Mouse (Mus musculus): ENCODE measurements around the gene Glce. TPM values are rescaled to one million over a fixed set of nuclear protein-coding genes. Genes with fewer than 3 reads are reported as not detected.

Glce gene
- polyA plus RNA-seq (2012; ENCODE audit: insufficient read depth, insufficient read length, missing spikeins): 4.5 and 6.4 TPM in 2 replicates

GRCm38 (mm10) chr9:62122508-62123215 lies at the start of gene Glce:
Gene Glce, minus strand, starts transcription at chr9:62122655.
- peak within 1 kb of the TSS; percentile 58 for H3K27ac ChIP-seq (replicated peaks; ENCODE audit: low read depth, low read length)
- peak within 1 kb of the TSS; percentile 79 for H3K4me3 ChIP-seq (ENCODE audit: insufficient read depth, low read depth, low read length)
- H3K4me1 ChIP-seq (ENCODE audit: control insufficient read depth, insufficient read depth, insufficient read length, low read length): no peaks in the 10 kb centered on the region

- Histone ChIP-seq H3K27ac (replicated peaks; ENCODE audit: low read depth, low read length) (no peak overlapping the region), H3K4me3 (ENCODE audit: insufficient read depth, low read depth, low read length) (no peak overlapping the region), H3K4me1 (ENCODE audit: control insufficient read depth, insufficient read depth, insufficient read length, low read length) (no peaks in the 10 kb centered on the region)
Observed at GRCm38 (mm10) chr9:62172239-62172638, 49.8 kb upstream of the Glce start.

GRCm38 (mm10) chr9:62170921-62171320 lies 48.5 kb upstream of the Glce start:
- no peaks in the 10 kb centered on the region for H3K4me1 ChIP-seq (ENCODE audit: control insufficient read depth, insufficient read depth, insufficient read length, low read length)
- H3K4me3 ChIP-seq (ENCODE audit: insufficient read depth, low read depth, low read length): no peak overlapping the region
- H3K27ac ChIP-seq (replicated peaks; ENCODE audit: low read depth, low read length): no peak overlapping the region

- no peak overlapping the region for H3K4me3 ChIP-seq (ENCODE audit: insufficient read depth, low read depth, low read length)
- no peak overlapping the region for H3K27ac ChIP-seq (replicated peaks; ENCODE audit: low read depth, low read length)
- H3K4me1 ChIP-seq (ENCODE audit: control insufficient read depth, insufficient read depth, insufficient read length, low read length): no peaks in the 10 kb centered on the region
Observed at GRCm38 (mm10) chr9:62166621-62167020, 44.2 kb upstream of the Glce start.

- no peak overlapping the region for H3K4me3 ChIP-seq (ENCODE audit: insufficient read depth, low read depth, low read length)
- no peak overlapping the region for H3K27ac ChIP-seq (replicated peaks; ENCODE audit: low read depth, low read length)
- no peaks in the 10 kb centered on the region for H3K4me1 ChIP-seq (ENCODE audit: control insufficient read depth, insufficient read depth, insufficient read length, low read length)
Observed at GRCm38 (mm10) chr9:62166186-62166585, 43.7 kb upstream of the Glce start.

- H3K27ac ChIP-seq (replicated peaks; ENCODE audit: low read depth, low read length): no peak overlapping the region
- H3K4me1 ChIP-seq (ENCODE audit: control insufficient read depth, insufficient read depth, insufficient read length, low read length): no peaks in the 10 kb centered on the region
- H3K4me3 ChIP-seq (ENCODE audit: insufficient read depth, low read depth, low read length): no peak overlapping the region
Observed at GRCm38 (mm10) chr9:62162889-62163291, 40.4 kb upstream of the Glce start.

GRCm38 (mm10) chr9:62160788-62161187 lies 38.3 kb upstream of the Glce start:
- Histone ChIP-seq H3K27ac (replicated peaks; ENCODE audit: low read depth, low read length) (no peak overlapping the region), H3K4me1 (ENCODE audit: control insufficient read depth, insufficient read depth, insufficient read length, low read length) (no peaks in the 10 kb centered on the region), H3K4me3 (ENCODE audit: insufficient read depth, low read depth, low read length) (no peak overlapping the region)

GRCm38 (mm10) chr9:62158746-62159145 lies 36.3 kb upstream of the Glce start:
- Histone ChIP-seq H3K4me1 (ENCODE audit: control insufficient read depth, insufficient read depth, insufficient read length, low read length) (no peaks in the 10 kb centered on the region), H3K27ac (replicated peaks; ENCODE audit: low read depth, low read length) (no peak overlapping the region), H3K4me3 (ENCODE audit: insufficient read depth, low read depth, low read length) (no peak overlapping the region)

- Histone ChIP-seq H3K27ac (replicated peaks; ENCODE audit: low read depth, low read length) (no peak overlapping the region), H3K4me1 (ENCODE audit: control insufficient read depth, insufficient read depth, insufficient read length, low read length) (0 out of 2 replicates have a peak, but pooled peaks cover 3% of the 10 kb centered on the region)
Observed at GRCm38 (mm10) chr9:62155821-62156220, 33.4 kb upstream of the Glce start.

GRCm38 (mm10) chr9:62155400-62155799 lies 32.9 kb upstream of the Glce start:
- Histone ChIP-seq H3K4me3 (ENCODE audit: insufficient read depth, low read depth, low read length) (no peak overlapping the region), H3K4me1 (ENCODE audit: control insufficient read depth, insufficient read depth, insufficient read length, low read length) (0 out of 2 replicates have a peak, but pooled peaks cover 3% of the 10 kb centered on the region), H3K27ac (replicated peaks; ENCODE audit: low read depth, low read length) (no peak overlapping the region)

More at GRCm38 (mm10) chr9:62155821-62156220, 33.4 kb upstream of the Glce start:
- no peak overlapping the region for H3K4me3 ChIP-seq (ENCODE audit: insufficient read depth, low read depth, low read length)

GRCm38 (mm10) chr9:62154956-62155355 lies 32.5 kb upstream of the Glce start:
- H3K27ac ChIP-seq (replicated peaks; ENCODE audit: low read depth, low read length): no peak overlapping the region
- H3K4me1 ChIP-seq (ENCODE audit: control insufficient read depth, insufficient read depth, insufficient read length, low read length): 0 out of 2 replicates have a peak, but pooled peaks cover 3% of the 10 kb centered on the region
- H3K4me3 ChIP-seq (ENCODE audit: insufficient read depth, low read depth, low read length): no peak overlapping the region

GRCm38 (mm10) chr9:62154551-62154950 lies 32.1 kb upstream of the Glce start:
- no peak overlapping the region for H3K27ac ChIP-seq (replicated peaks; ENCODE audit: low read depth, low read length)
- no peak overlapping the region for H3K4me3 ChIP-seq (ENCODE audit: insufficient read depth, low read depth, low read length)
- 0 out of 2 replicates have a peak, but pooled peaks cover 3% of the 10 kb centered on the region for H3K4me1 ChIP-seq (ENCODE audit: control insufficient read depth, insufficient read depth, insufficient read length, low read length)

- Histone ChIP-seq H3K4me3 (ENCODE audit: insufficient read depth, low read depth, low read length) (no peak overlapping the region), H3K27ac (replicated peaks; ENCODE audit: low read depth, low read length) (no peak overlapping the region), H3K4me1 (ENCODE audit: control insufficient read depth, insufficient read depth, insufficient read length, low read length) (0 out of 2 replicates have a peak, but pooled peaks cover 3% of the 10 kb centered on the region)
Observed at GRCm38 (mm10) chr9:62153263-62153662, 30.8 kb upstream of the Glce start.

- no peak overlapping the region for H3K4me3 ChIP-seq (ENCODE audit: insufficient read depth, low read depth, low read length)
- no peak overlapping the region for H3K27ac ChIP-seq (replicated peaks; ENCODE audit: low read depth, low read length)
- H3K4me1 ChIP-seq (ENCODE audit: control insufficient read depth, insufficient read depth, insufficient read length, low read length): 0 out of 2 replicates have a peak, but pooled peaks cover 3% of the 10 kb centered on the region
Observed at GRCm38 (mm10) chr9:62152506-62152905, 30.1 kb upstream of the Glce start.

GRCm38 (mm10) chr9:62145198-62145597 lies 22.7 kb upstream of the Glce start:
- Histone ChIP-seq H3K4me1 (ENCODE audit: control insufficient read depth, insufficient read depth, insufficient read length, low read length) (no peaks in the 10 kb centered on the region; the same call in 1 of the 2 replicates), H3K4me3 (ENCODE audit: insufficient read depth, low read depth, low read length) (no peak overlapping the region), H3K27ac (replicated peaks; ENCODE audit: low read depth, low read length) (no peak overlapping the region)

GRCm38 (mm10) chr9:62143428-62143827 lies 21.0 kb upstream of the Glce start:
- Histone ChIP-seq H3K4me3 (ENCODE audit: insufficient read depth, low read depth, low read length) (no peak overlapping the region), H3K4me1 (ENCODE audit: control insufficient read depth, insufficient read depth, insufficient read length, low read length) (no peaks in the 10 kb centered on the region; the same call in 1 of the 2 replicates), H3K27ac (replicated peaks; ENCODE audit: low read depth, low read length) (no peak overlapping the region)

Measured in brown adipose tissue, adult 24 weeks (tissue).